Mouse (Mus musculus) MEL (cell line): ENCODE measurements around the gene Vmn1r219.
"Not testable (repeated sequence)": the region's sequence is repeated elsewhere in the genome, so short reads cannot be mapped to it uniquely, and the experiment has no call there.

Source experiments
- CTCF ChIP-seq, 3 experiments: IDR thresholded peaks in 2 of 3; conservative IDR thresholded peaks in 1 of 3; 2 replicates each; pipeline ENCODE4 v1.5.1; 2011 to 2012; ENCODE audit warnings: low read length in 3 of 3, low read depth in 2 of 3, mild to moderate bottlenecking in 2 of 3, improper control_type of control experiment in 1 of 3, inconsistent platforms in 1 of 3, mixed read lengths in 1 of 3, moderate library complexity in 1 of 3; ENCODE audit not compliant: control insufficient read depth in 1 of 3, insufficient read depth in 1 of 3, poor library complexity in 1 of 3, severe bottlenecking in 1 of 3
- EP300 ChIP-seq, 2 experiments: IDR thresholded peaks; 2 replicates each; pipeline ENCODE4 v1.6.1; 2011; ENCODE audit warnings: improper control_type of control experiment in 2 of 2, low read length in 2 of 2, low read depth in 1 of 2, mild to moderate bottlenecking in 1 of 2
- GATA1 ChIP-seq: IDR thresholded peaks from 2 replicates; pipeline ENCODE4 v1.6.1; 2011; ENCODE audit warnings: low read depth, low read length, improper control_type of control experiment
- MAFK ChIP-seq: IDR thresholded peaks from 2 replicates; pipeline ENCODE4 v1.6.1; 2011; ENCODE audit warnings: low read depth, mild to moderate bottlenecking, low read length, improper control_type of control experiment, borderline replicate concordance
- MAZ ChIP-seq: IDR thresholded peaks from 2 replicates; pipeline ENCODE4 v1.6.1; 2012; ENCODE audit warnings: low read depth, mild to moderate bottlenecking, inconsistent platforms, low read length, improper control_type of control experiment
- POLR2A ChIP-seq, 2 experiments: IDR thresholded peaks; 2 replicates each; pipeline ENCODE4 v1.6.1; 2011 to 2012; ENCODE audit warnings: low read length in 2 of 2, mild to moderate bottlenecking in 2 of 2, control low read depth in 1 of 2, improper control_type of control experiment in 1 of 2, low read depth in 1 of 2, moderate library complexity in 1 of 2; ENCODE audit not compliant: control insufficient read depth in 1 of 2, insufficient read depth in 1 of 2, poor library complexity in 1 of 2
- RAD21 ChIP-seq: IDR thresholded peaks from 2 replicates; pipeline ENCODE4 v1.6.1; 2011; ENCODE audit warnings: mild to moderate bottlenecking, low read depth, low read length, improper control_type of control experiment
- SIN3A ChIP-seq: IDR thresholded peaks from 2 replicates; pipeline ENCODE4 v1.6.1; 2012; ENCODE audit warnings: low read length, improper control_type of control experiment, inconsistent platforms
- USF1 ChIP-seq: IDR thresholded peaks from 2 replicates; pipeline ENCODE4 v1.6.1; 2014; ENCODE audit warnings: low read depth, mild to moderate bottlenecking, inconsistent platforms, low read length, improper control_type of control experiment, moderate library complexity

GRCm38 (mm10) chr13:23203885-23204284 lies 44.8 kb downstream of the Vmn1r219 start:
- TF ChIP-seq RAD21; CTCF (IDR thresholded peaks at IDR 0.05 in 2 of 3, conservative IDR thresholded peaks at IDR 0.05 in 1 of 3; ENCODE audit: control insufficient read depth in 1 of 3, insufficient read depth in 1 of 3, low read depth in 2 of 3, low read length in 3 of 3, poor library complexity in 1 of 3, severe bottlenecking in 1 of 3); POLR2A (IDR thresholded peaks at IDR 0.05; ENCODE audit: control insufficient read depth in 1 of 2, insufficient read depth in 1 of 2, low read depth in 1 of 2, low read length in 2 of 2, poor library complexity in 1 of 2); SIN3A; EP300 (IDR thresholded peaks at IDR 0.05; ENCODE audit: low read depth in 1 of 2, low read length in 2 of 2); GATA1; MAFK; USF1; MAZ: not testable (repeated sequence)
